Mouse (Mus musculus): ENCODE measurements at regions not wholly inside any gene's neighbourhood (a gene's known extent, or its start where the extent isn't known, plus 50 kb on each side); places are given as distances from the start of the nearest gene placed in this dataset.
A peak's percentile ranks its signal among the peaks of the same experiment; 100 is the strongest.

- DNase-seq: no peak
Measured at GRCm38 (mm10) chr3:21218936-21219335, 852.0 kb upstream of the Agtr1b start.

- no peak for DNase-seq
Measured at GRCm38 (mm10) chr3:21241184-21241583, 835.3 kb upstream of the Tbl1xr1 start.

GRCm38 (mm10) chr3:21256129-21256760, 820.2 kb upstream of the Tbl1xr1 start:
- DNase-seq: no peak

GRCm38 (mm10) chr3:21263317-21263716, 813.1 kb upstream of the Tbl1xr1 start:
- no peak for DNase-seq

- DNase-seq: no peak
Measured at GRCm38 (mm10) chr3:21265491-21265890, 811.0 kb upstream of the Tbl1xr1 start.

GRCm38 (mm10) chr3:21268429-21269129, 807.9 kb upstream of the Tbl1xr1 start:
- peak; percentile 24 for DNase-seq

GRCm38 (mm10) chr3:21269130-21269440, 807.4 kb upstream of the Tbl1xr1 start:
- DNase-seq: no peak

- DNase-seq: peak; percentile 9
Measured at GRCm38 (mm10) chr3:21270788-21271187, 805.7 kb upstream of the Tbl1xr1 start.

- no peak for DNase-seq
Measured at GRCm38 (mm10) chr3:21272219-21272618, 804.2 kb upstream of the Tbl1xr1 start.

GRCm38 (mm10) chr3:21292774-21293173, 783.7 kb upstream of the Tbl1xr1 start:
- DNase-seq: no peak

- DNase-seq: no peak
Measured at GRCm38 (mm10) chr3:21293308-21293707, 783.1 kb upstream of the Tbl1xr1 start.

- DNase-seq: no peak
Measured at GRCm38 (mm10) chr3:21294776-21295175, 781.7 kb upstream of the Tbl1xr1 start.

- no peak for DNase-seq
Measured at GRCm38 (mm10) chr3:21296581-21297110, 779.8 kb upstream of the Tbl1xr1 start.

GRCm38 (mm10) chr3:21325329-21325896, 751.0 kb upstream of the Tbl1xr1 start:
- no peak for DNase-seq

GRCm38 (mm10) chr3:21341916-21342315, 734.5 kb upstream of the Tbl1xr1 start:
- no peak for DNase-seq

GRCm38 (mm10) chr3:21343095-21343494, 733.4 kb upstream of the Tbl1xr1 start:
- no peak for DNase-seq

GRCm38 (mm10) chr3:21349421-21349820, 727.0 kb upstream of the Tbl1xr1 start:
- DNase-seq: no peak

GRCm38 (mm10) chr3:21356150-21356549, 720.3 kb upstream of the Tbl1xr1 start:
- DNase-seq: no peak

- peak; percentile 31 for DNase-seq
Measured at GRCm38 (mm10) chr3:21356831-21357712, 719.4 kb upstream of the Tbl1xr1 start.

- DNase-seq: no peak
Measured at GRCm38 (mm10) chr3:21358068-21358467, 718.4 kb upstream of the Tbl1xr1 start.

- DNase-seq: no peak
Measured at GRCm38 (mm10) chr3:21361069-21361468, 715.4 kb upstream of the Tbl1xr1 start.

GRCm38 (mm10) chr3:21379816-21380215, 696.6 kb upstream of the Tbl1xr1 start:
- DNase-seq: no peak

GRCm38 (mm10) chr3:21381072-21381471, 695.4 kb upstream of the Tbl1xr1 start:
- no peak for DNase-seq
